Mouse (Mus musculus) R1 (cell line): ENCODE results near the gene Aif1.

Experiments used
- DNase-seq: peaks from one replicate; pipeline ENCODE4 v3.0.0-alpha.2; 2018; ENCODE audit warnings: low read depth, low spot score

Aif1 gene

GRCm38 (mm10) chr17:35167794-35168193, 8.1 kb downstream of the Aif1 start:
- DNase-seq = no peak

GRCm38 (mm10) chr17:35166352-35167035, 9.4 kb downstream of the Aif1 start:
- DNase-seq = peak; percentile 97

GRCm38 (mm10) chr17:35165451-35166155, 10.3 kb downstream of the Aif1 start:
- DNase-seq = no peak

- DNase-seq = peak; percentile 100
Observed at GRCm38 (mm10) chr17:35164568-35165450, 11.1 kb downstream of the Aif1 start, which contains the start of gene Prrc2a. Gene Prrc2a, minus strand, starts transcription at chr17:35164897.

GRCm38 (mm10) chr17:35164218-35164567, 11.7 kb downstream of the Aif1 start:
- DNase-seq = no peak

GRCm38 (mm10) chr17:35163326-35164081, 12.4 kb downstream of the Aif1 start:
- DNase-seq = no peak

GRCm38 (mm10) chr17:35162730-35163129, 13.1 kb downstream of the Aif1 start:
- DNase-seq = no peak

- no peak for DNase-seq
Observed at GRCm38 (mm10) chr17:35162121-35162520, 13.7 kb downstream of the Aif1 start.

GRCm38 (mm10) chr17:35161421-35161820, 14.4 kb downstream of the Aif1 start:
- no peak for DNase-seq

GRCm38 (mm10) chr17:35159638-35160037, 16.2 kb downstream of the Aif1 start:
- no peak for DNase-seq

- no peak for DNase-seq
Observed at GRCm38 (mm10) chr17:35158850-35159593, 16.8 kb downstream of the Aif1 start.

- no peak for DNase-seq
Observed at GRCm38 (mm10) chr17:35157661-35158175, 18.1 kb downstream of the Aif1 start.

GRCm38 (mm10) chr17:35157254-35157653, 18.6 kb downstream of the Aif1 start:
- DNase-seq = no peak

GRCm38 (mm10) chr17:35156461-35157200, 19.2 kb downstream of the Aif1 start:
- no peak for DNase-seq

GRCm38 (mm10) chr17:35155451-35155850, 20.4 kb downstream of the Aif1 start:
- no peak for DNase-seq

GRCm38 (mm10) chr17:35154616-35155015, 21.3 kb downstream of the Aif1 start:
- no peak for DNase-seq

GRCm38 (mm10) chr17:35153931-35154330, 21.9 kb downstream of the Aif1 start:
- no peak for DNase-seq

- DNase-seq = no peak
Observed at GRCm38 (mm10) chr17:35153077-35153476, 22.8 kb downstream of the Aif1 start.

GRCm38 (mm10) chr17:35152121-35152520, 23.7 kb downstream of the Aif1 start:
- no peak for DNase-seq
